Mouse (Mus musculus) CD4-positive, CD25-positive, alpha-beta regulatory T cell, adult 4 months (primary cell): ENCODE measurements around the gene Samd4b. TPM values are rescaled to one million over a fixed set of nuclear protein-coding genes. Genes with fewer than 3 reads are reported as not detected.
"Not testable (repeated sequence)": the region's sequence is repeated elsewhere in the genome, so short reads cannot be mapped to it uniquely, and the experiment has no call there.

Experiments used
- ATAC-seq: one replicate; pipeline ENCODE4 v1.8.0; 2017
- polyA plus RNA-seq, 2 experiments: library from polyadenylated mRNA; unstranded; fragments of 100-300 nt; shearing (Covaris generic); gene quantifications; one replicate each; pipeline ENCODE4 v1.2.1; 2017

The Samd4b gene
- polyA plus RNA-seq, 2 experiments from 2014 or later: 7.4 to 7.5 TPM

DNA sequence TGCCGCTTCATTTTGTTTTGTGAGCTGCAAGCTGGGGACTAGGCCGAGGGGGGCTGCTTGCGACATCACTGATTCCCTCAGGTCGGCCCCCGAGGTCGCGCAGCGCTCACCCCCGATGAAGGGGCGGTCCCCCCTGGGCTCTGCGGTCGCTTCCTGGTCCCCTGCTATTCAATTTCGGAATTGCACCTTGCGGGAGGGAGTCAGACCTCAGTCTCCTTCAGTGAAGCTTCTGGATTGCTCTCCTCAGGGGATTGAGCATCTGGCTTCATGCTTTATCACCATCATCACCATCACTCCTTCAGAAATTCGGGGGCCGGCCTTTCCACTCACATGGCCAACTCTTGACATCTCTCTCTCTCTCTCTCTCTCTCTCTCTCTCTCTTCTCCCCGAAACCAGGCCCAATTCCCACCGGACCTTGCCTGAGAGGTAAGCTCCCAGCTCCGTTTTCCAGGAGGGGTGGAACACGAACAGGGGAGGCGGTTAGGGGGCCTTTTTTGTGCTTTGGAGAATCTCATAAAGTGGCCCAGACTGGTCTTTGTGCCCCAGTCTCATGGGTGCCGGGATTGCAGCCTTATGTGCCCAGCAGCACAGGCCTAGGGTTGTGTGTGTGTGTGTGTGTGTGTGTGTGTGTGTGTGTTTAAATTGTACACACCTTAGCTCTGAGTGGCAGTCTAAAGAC is 204.5 kb downstream of the Samd4b start:
- peak; percentile 8 for ATAC-seq

DNA sequence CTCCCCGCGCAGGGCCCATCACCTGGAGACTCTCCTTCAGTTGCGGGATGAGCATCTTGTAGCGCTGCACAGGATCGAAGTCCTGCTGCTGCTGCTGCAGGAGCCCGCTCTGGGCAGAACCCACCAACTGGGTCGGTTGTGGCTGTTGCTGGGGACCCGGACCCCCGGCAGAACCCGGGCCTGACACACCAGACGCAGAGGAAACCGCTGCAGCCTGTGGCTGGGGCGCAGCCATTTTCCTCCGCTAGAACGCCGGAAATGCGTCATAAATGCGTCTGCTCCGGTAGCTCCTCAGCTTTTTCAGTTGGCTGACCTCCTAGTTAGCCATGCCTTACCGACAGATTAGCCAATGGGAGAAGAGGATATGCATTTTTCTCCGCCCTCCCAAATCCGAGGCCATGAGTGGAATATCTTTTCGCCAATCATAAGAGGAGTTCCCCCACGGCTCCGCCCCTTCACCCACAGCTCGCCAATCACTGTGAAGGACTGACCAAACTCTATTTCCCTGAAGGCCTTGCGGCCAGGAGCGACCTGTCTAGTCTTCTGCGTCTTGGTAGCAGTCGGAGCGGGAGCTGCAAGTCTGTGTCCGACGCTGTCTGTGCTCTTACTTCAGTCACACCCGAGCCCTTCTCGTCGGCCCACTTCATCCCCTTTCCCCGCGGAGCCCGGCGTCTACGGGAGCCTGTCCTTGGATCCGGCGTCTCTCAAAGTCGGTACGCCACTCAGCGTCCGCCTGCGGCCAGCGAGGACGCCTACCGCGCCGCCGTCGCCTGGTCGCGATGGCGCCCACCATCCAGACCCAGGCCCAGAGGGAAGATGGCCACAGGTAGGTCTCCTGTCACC is 205.3 kb downstream of the Samd4b start, which contains the start of the genes Med29 and Paf1:
Gene Med29, minus strand, starts transcription at position 280 of the 843 bp plus-strand sequence.
Gene Paf1, plus strand, starts transcription at position 523 of the 843 bp plus-strand sequence.
- ATAC-seq: peak; percentile 97

DNA sequence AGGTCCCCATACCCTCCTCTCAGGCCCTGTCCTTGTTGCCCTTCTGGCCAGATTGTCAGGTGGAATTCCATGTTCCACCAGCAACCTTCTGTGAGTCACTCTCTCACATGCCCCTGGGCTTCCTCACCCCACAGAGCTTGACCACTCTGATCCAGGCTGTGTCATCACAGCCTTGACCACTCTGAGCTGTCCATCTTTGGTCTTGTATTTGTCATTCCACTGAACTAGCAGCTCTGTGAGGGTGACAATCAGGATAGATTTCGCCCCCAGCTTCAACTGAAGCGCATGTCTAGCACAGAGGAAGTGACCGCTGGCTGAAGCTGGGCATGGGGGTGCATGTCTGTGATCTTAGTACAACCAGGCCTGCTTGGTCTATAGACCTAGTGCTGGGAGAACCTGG is 207.6 kb downstream of the Samd4b start:
- ATAC-seq: no peak

DNA sequence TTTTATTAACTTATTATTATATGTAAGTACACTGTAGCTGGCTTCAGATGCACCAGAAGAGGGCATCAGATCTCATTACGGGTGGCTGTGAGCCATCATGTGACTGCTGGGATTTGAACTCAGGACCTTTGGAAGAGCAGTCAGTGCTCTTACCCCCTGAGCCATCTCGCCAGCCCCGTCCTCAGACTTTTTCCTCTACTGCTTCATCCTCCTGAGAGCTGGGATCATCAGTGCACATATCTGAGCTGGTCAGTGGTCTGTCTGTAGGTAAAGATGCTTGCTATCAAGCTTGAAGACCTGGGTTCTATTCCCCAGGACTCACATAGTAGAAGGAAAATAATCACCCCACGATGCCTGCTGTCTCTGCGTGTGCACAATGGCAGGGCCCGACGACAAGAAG is 210.6 kb downstream of the Samd4b start:
- not testable (repeated sequence) for ATAC-seq

DNA sequence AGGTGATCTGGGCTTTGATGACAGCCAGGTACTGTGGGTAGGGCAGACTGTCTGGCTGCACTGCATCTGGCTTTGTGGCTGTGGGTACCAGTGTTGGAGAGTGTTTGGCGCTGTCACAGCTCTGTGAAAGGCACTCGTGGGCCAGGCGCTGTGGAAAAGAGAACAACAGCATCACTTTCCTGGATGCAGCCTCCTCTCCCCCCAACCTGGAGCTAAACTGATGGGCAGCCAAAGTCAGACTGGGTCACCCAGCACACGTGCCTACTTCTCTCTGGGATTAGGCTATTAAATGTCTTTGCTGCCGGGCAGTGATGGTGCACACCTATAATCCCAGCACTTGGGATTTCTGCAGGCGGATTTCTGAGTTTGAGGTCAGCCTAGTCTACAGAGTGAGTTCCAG is 211.1 kb downstream of the Samd4b start:
- not testable (repeated sequence) for ATAC-seq

DNA sequence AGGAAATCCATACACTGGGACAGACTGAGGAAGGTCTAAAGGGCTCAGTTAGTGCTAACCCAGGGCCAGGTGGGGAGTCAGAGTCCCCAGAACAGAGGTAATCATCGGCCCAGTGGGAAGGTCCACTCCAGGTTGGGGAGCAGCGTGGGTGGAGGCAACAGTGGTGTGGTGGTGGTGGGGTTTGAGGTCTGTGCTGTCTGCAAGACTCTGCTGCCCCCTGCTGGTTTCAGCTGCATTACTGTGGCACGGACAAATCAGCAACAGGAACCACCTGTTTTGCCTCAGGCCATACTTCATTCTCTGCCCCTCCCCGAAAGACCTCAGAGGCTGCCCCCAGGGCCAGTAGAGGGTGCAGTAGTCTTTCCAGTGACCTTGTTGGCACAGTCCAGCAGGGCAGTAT is 211.5 kb downstream of the Samd4b start:
- ATAC-seq: peak; percentile 6

DNA sequence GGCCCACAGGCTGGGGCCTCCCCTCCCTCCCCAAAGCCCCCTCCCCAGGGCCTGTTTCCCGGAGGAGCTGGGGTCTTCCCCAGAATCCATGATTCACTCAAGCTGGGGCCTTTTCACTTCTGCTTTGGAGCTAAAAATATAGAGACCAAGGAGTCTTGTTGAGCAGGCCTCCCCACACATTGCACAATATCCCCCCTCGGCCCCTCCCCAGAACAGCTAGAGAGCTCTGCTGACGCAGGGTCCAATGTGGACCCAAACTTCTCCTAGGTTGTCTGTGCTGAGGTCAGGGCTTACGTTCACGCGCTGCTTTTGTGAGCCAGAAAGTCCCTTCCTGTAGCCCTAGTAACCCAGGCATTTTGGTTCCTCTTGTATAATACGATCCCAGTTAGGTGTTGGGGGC is 211.9 kb downstream of the Samd4b start:
- no peak for ATAC-seq

DNA sequence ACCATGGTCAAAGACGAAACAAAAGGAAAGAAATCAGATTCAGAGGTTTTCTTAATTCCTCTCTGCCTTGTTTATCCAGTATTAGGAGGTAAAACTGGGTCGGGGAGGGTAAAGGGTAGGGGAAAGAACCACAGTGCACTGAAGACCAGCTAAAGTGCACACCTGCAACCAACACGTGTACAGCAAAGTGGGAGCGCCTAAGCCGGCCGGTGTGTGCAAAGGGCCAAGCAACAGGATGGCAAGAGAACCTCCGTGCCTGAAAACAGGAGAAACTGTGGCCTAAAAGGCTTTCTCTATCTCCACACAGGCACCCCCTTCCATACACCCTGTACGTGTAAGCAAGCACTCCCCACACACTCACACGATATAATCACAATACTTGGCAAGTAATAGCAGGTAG is 212.7 kb downstream of the Samd4b start:
- no peak for ATAC-seq

DNA sequence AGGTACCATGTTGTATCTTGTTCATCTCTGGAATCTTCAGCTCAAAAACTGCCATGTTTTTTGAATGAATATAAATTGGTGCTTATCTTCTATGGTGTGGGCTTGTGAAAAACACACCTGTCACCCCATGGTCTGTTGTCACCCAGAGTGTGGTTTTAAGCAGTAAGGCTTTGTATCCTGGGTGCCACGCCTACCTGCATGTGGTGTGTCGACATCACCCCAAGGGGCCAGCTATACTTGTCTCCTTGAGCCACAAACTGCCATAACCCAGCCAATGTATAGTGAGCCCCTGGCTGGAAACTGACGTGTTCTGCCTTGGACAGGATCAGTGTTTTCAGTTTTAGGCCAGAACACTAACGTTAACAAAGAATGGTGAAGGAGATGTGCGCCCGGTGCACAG is 213.8 kb downstream of the Samd4b start:
- no peak for ATAC-seq

DNA sequence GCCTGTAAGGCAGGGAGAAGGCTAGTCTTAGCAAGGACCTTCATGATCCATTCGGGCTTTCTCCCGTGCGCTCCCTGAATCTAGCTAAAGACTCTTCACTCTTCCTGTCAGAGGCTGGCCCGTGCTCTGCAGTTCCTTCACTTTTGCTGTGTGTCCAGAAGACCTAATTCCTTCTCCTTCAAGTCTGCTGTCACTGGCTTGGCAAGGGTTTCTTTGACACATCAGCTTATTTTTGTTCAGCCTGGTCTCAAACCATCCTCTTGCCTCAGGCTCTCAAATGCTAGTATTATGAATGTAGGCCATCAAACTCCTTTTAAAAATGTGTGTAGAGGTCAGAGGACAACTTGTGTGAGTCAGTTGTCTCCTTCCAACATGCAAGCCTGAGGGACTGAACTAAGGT is 214.3 kb downstream of the Samd4b start:
- no peak for ATAC-seq

DNA sequence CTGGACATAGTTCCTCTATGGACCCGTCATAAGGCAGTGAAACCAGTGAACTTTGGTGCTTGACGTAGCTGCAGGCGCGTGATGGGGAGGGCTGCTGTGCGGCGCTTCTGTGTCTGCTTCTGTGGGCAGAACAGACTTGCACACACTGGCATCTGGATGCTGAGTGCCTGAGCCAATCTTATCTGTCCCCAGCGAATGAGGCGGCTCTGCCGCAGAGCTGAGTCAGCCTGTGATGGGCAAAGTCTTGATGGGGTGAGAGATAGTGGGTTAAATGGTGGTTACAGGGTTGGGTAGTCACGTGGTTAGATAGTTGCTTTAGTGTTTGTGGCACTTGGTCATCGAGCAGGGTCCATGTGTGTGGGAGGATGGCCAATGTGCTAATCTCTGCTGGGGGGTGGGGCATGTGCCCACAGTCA is 215.0 kb downstream of the Samd4b start:
- ATAC-seq: peak; percentile 44

DNA sequence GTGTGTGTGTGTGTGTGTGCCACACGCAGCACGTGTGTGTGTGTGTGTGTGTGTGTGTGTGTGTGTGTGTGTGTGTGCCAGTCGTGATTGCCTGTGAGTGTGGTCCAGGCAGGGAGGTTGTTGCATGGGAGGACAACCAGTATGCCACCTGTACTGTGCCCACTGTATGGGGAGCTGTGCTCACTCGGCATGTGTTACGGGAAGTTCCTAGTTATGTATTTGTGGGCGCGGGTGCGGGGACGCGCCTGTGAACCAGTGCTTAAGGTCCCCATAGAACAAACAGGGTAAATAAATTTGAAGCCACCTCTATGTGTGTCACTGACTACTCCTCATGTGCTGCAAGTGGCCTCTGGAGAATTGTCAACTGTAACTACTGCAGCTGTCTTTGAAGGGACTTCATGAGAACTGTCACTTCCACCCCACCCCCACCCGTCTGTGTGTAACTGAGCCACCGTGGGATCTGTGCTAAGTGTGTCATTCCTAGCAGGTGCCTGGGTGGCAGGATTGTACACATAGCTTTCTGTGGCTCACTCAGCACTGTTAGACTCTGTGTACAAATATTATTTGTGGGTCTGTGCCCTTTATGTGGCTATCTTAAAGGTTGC is 215.5 kb downstream of the Samd4b start:
- peak; percentile 5 for ATAC-seq

DNA sequence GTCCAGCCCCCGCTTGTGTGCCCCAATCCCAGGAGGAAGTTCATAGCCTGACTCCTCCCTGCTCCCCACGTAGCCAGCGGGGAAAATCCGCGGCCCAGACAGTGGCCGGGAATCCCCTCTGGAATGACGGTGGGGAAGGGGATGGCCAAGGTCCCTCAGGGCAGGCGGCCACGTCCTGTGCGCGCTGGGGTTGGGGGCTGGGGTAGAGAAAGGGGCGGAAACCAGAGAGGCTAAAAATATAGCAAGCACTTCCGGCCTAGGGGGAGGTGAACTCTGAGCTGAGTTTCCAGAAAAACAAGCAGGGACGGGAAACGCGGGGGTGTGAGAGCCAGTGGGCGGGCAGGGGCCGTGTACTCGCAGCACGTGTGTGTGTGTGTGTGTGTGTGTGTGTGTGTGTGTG is 216.0 kb downstream of the Samd4b start:
- ATAC-seq: peak; percentile 40

DNA sequence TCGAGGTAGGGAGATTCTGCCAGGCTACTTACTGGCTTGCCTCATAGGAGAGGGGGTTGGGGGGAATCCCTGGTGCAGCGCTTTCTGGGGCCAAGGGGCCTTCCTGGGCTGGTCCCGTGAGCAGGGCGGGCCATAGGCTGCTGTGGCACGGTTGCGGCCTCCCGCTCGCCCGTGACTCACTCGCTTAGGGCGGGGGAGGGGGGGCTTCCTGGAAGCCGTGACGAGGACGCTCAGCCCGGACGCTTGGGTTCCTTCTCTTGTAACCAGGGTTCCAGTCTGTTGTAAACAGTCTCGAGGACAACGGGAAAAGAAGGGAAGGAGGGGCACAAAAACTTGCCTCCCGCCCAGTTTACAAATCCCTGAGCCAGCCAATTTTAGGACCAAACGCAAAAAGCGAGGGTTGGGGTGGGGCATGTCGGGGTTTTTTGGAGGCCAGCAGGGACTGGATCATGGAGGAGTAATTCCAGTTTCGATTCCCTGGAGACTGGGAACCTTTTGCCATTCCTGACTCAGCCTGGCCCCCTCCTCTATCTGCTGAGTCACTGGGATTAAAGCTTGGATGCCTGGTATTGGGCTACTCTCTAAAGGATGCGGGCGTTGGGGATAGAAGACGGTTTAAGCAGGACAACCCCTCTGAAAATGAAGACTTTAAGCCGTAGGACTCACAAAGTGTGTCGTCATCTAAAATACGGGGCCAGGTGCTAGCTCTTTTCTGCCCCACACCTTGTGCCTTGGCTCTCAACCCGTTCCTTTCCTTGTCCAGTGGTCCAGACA is 216.7 kb downstream of the Samd4b start:
- peak; percentile 49 for ATAC-seq

DNA sequence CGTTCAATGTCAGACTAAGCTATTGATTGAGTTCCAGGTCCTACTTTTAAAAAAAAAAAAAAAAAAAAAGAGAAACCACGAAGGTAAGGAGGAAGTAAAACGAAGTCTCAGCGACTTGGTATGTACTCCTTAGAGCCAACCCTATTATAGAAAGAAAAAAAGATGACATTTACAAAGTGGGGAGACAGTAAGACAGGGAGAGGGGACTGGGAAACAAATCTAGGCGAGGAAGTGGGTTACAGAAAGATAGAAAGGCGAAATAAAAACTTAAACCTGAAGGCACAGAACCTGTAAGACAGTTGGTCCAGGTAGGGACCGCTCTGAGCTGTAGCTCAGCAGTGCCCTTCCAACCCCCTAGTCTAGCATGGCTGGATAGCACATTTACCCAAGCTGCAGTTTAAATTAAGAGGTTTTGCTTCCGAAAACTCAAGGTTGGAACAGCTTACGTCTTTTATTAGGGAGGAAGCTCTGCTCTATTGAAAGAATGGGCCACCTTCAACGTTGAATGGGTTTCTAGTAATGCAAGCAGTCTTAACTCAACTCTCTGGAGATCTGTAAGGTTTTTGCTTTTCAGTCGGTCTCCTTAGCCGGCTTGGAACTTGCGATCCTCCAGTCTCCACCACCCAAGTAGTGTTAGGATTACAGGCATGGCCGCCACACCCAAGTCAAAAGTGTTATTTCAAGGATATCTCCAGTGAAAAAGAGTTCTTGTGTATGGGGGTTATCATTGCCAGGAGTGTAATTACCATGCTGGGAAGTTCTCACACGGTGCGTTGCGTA is 217.5 kb downstream of the Samd4b start, which contains the start of gene Zfp36:
Gene Zfp36, minus strand, starts transcription at position 17 of the 780 bp plus-strand sequence.
- no peak for ATAC-seq

DNA sequence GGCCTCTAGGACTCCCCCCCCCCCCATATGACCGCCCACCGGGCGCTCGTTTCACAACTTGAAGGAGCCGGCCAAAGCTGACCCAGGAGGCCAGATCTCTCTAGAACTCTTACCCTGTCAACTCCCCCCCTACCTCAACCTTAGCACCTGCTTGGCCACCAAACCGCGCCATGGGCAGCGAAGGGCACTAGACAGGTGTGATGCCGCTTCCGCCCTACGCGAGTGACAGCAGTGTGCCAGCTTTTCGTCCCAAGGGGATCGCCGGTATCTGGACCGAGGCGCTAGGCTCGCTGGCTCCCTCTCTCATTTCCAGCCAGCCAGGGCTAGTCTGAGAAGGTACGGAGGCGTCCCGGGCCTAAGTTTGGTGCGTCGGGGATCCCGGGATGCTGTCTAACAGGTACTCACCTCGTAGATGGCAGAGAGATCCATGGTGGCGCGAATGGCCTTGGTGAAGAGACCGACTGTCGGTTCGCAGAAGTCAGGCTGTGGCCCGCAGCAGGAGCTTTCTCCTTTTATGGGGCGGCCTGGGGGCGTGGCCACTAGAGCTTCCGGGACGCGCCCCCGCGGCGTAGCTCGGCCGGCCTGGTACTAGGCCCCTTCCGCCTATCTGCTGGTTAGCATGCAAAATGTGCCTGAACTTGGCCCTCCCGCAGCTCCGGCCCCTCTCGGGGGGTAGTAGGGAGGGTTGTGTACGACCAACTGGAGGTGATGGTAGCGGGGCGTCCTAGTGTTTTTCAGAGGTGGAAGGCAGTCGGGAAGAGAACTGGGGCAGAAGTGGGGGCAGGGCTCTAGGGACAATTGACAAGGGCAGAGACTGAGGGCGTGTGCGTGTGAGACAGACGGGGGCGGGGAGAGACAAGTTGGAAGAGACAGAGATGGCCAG is 218.9 kb downstream of the Samd4b start:
- ATAC-seq: peak; percentile 26

DNA sequence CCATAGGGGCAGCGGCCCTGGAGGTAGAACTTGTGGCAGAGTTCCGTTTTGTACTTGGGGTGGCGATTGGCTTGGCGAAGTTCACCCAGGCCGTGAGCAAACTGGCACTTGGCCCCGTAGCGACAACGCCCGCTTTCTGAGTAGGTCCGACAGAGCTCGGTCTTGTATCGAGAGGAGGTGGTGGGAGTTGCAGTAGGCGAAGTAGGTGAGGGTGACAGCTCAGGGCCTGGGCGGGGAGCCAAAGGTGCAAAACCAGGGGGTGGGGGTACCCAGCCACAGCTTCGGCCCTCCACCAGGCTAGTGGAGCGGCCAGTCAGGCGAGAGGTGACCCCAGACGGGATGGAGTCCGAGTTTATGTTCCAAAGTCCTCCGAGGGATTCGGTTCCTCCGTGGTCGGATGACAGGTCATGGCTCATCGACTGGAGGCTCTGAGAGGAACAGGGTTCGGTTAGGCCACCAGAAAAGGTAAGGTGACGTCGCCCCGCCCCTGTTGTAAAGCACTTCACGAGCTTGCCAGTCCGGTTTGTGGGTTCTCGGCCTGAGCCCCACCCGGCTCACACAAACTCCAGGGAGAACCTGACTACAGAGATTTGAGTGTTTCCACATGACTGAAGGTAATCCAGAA is 219.8 kb downstream of the Samd4b start:
- ATAC-seq: no peak

DNA sequence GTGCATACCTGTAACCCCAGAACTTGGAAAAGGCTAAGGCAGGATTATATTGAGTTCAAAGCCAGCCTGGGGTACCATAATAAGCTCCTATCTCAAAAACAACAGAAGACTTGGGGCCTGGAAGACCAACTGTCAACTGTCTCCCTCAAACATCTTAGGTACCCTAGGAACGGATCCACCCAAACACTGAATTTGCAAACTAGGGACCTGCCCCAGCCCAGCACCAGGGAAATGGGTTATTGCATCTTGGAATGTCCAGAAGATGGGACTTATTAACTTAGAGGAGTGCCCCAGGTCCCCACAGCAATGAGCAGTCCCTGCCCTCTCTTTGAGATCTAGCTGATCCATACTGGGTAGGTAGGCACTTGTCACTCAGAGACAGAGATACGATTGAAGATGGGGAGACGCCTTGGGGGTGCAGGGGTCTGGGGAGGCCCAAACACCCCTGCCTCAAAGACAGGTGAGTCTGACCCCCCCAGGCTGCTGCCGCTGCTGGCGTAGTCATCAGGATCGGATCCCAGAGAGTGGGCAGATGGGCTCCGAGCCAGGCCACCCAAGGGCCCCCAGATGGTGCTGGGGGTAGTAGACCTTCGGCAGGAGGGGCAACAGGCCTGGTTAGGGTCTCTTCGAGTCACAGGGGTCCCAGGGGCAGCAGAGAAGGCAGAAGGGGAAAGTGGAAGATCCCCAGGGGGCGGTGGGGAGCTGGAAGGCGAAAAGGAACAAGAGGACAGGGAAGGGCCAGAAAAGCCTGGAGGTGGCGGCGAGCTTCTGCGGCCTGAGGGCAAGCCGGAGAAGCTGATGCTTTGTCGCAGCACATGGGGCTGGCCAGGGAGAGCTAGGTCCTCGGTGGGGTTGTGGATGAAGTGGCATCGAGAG is 220.5 kb downstream of the Samd4b start:
- no peak for ATAC-seq
